Mouse (Mus musculus) pancreas, adult 10 weeks (tissue): ENCODE results near the gene Dpysl5. TPM values are rescaled to one million over a fixed set of nuclear protein-coding genes. Genes with fewer than 3 reads are reported as not detected.

Experiments used
- polyA plus RNA-seq: library from polyadenylated mRNA; stranded (reverse); fragments of 350-450 nt; fragmentation: Illumina TruSeq; extraction: RNeasy Lipid Tissue Mini Kit (QIAGEN cat#74804); gene quantifications from one replicate; pipeline ENCODE4 v1.2.3, GENCODE M21; 2015; ENCODE audit warnings: low read depth, low replicate concordance; ENCODE audit not compliant: insufficient read depth

The Dpysl5 gene
- polyA plus RNA-seq = 0.70 TPM

GRCm38 (mm10) chr5:30711147-30712001, at the start of gene Dpysl5:
TSS of gene Dpysl5 (plus strand) at chr5:30711564.

DNA sequence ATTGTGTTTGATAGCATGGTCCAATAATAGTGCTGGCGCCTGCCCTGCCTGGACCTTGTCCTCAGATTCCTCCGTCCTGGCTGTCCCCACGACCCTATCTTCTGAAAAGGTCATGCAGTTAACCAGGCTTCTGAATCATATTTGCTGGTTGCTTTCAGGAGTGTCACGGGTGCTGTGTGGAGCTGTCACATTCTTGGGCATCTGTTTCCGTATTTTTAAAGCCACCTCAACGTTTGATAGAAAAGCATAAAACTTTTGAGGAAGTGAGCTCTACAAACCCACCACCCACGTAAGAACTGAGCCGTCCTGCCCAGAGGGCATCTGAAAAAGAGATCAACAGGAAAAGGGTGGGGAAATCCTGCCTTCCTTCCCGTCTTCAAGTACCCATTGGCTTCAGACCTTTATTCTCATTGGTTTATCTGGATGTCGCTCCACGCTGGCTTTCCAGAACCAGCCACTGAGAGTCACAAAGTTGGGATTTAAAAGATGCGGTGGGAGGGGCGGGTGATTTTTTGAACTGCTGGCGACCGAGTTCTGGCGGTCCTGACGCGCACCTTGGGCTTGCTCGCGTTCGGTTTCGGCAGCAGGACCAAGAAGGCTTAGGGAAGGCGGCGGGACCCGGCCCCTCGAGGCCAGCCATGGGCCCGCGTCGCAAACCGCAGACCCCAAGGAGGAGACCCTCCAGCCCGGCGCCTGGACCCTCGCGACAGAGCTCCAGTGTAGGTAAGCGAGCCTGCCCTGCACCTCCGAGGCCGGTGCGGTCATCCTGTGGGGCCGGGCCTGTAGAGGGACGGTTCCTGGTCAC, 44.8 kb upstream of the Dpysl5 start, which contains the start of gene Cenpa:
Gene Cenpa, plus strand, starts transcription at position 387 of the 805 bp plus-strand sequence.

GRCm38 (mm10) chr5:30814424-30815119, 103.2 kb downstream of the Dpysl5 start, which contains the start of gene Mapre3:
TSS of gene Mapre3 (plus strand) at chr5:30814641.

Other genes with a start within 250 kb of the Dpysl5 start
- 0.17 TPM for gene Otof, start 249.6 kb upstream of the Dpysl5 start, polyA plus RNA-seq
- not detected for gene 1700001C02Rik, start 245.5 kb upstream of the Dpysl5 start, polyA plus RNA-seq
- gene Cib4, start 165.7 kb upstream of the Dpysl5 start, polyA plus RNA-seq = not detected
- gene Kcnk3, start 123.4 kb upstream of the Dpysl5 start, polyA plus RNA-seq = 1.2 TPM
- 4.7 TPM for gene Slc35f6, start 63.6 kb upstream of the Dpysl5 start, polyA plus RNA-seq
- 2.0 TPM for gene Cenpa, start 44.8 kb upstream of the Dpysl5 start, polyA plus RNA-seq
- gene Mapre3, start 103.1 kb downstream of the Dpysl5 start, polyA plus RNA-seq = 13.9 TPM
- 66.6 TPM for gene Tmem214, start 156.4 kb downstream of the Dpysl5 start, polyA plus RNA-seq
- 5.4 TPM for gene Agbl5, start 177.1 kb downstream of the Dpysl5 start, polyA plus RNA-seq
- gene Ost4, start 196.2 kb downstream of the Dpysl5 start, polyA plus RNA-seq = 52.5 TPM
- 16.0 TPM for gene Emilin1, start 201.8 kb downstream of the Dpysl5 start, polyA plus RNA-seq
- 15.5 TPM for gene Khk, start 209.9 kb downstream of the Dpysl5 start, polyA plus RNA-seq
- 3.9 TPM for gene Cgref1, start 234.0 kb downstream of the Dpysl5 start, polyA plus RNA-seq
- 80.6 TPM for gene Preb, start 248.8 kb downstream of the Dpysl5 start, polyA plus RNA-seq